Mouse (Mus musculus) embryonic fibroblast, embryonic 13.5 days (primary cell): ENCODE results near the gene Xpa.

Source experiments
- CTCF ChIP-seq: IDR thresholded peaks from 2 replicates; pipeline ENCODE4 v1.5.1; 2011; ENCODE audit warnings: mild to moderate bottlenecking, control low read depth, low read length, moderate library complexity, borderline replicate concordance; ENCODE audit not compliant: insufficient read depth
- POLR2A ChIP-seq: IDR thresholded peaks from 2 replicates; pipeline ENCODE4 v1.6.1; 2011; ENCODE audit warnings: low read depth, mild to moderate bottlenecking, control low read depth, low read length, moderate library complexity

GRCm38 (mm10) chr4:46182181-46182580 lies 13.9 kb downstream of the Xpa start:
- TF ChIP-seq POLR2A (no peak), CTCF (no peak)
